Mouse (Mus musculus): Measurements from ENCODE around the gene Fam222b.

GRCm38 (mm10) chr11:78072425-78073130, 21.9 kb upstream of the Fam222b start:
- TF ChIP-seq CTCF (IDR thresholded peaks at IDR 0.05; ENCODE audit: low read depth) (no peak), EP300 (IDR thresholded peaks at IDR 0.05; ENCODE audit: low read depth) (peak; percentile 89)

Data from liver, postnatal 0 days (tissue).